Mouse (Mus musculus) CH12.LX (cell line): Measurements from ENCODE around the gene Sertm1. TPM values are rescaled to one million over a fixed set of nuclear protein-coding genes. Genes with fewer than 3 reads are reported as not detected.

Experiments used
- DNase-seq: peaks from one replicate; pipeline ENCODE4 v3.0.0-alpha.2; 2013; ENCODE audit errors: extremely low read depth
- H3K27ac ChIP-seq: 2 replicates; pipeline ENCODE4 v1.5.1; 2012; ENCODE audit warnings: low read depth, mild to moderate bottlenecking, control low read depth, moderate library complexity; ENCODE audit not compliant: insufficient read depth
- H3K27me3 ChIP-seq: replicated peaks from 2 replicates; pipeline ENCODE3; 2012; ENCODE audit warnings: inconsistent platforms
- H3K36me3 ChIP-seq, 2 experiments: replicated peaks in 1 of 2; 2 replicates each; pipeline versions ENCODE3 to v1.6.1; 2012; ENCODE audit warnings: inconsistent platforms in 1 of 2, low read length in 1 of 2, mild to moderate bottlenecking in 1 of 2, mixed read lengths in 1 of 2, moderate library complexity in 1 of 2; ENCODE audit not compliant: control insufficient read depth in 1 of 2, insufficient read depth in 1 of 2
- H3K4me1 ChIP-seq, 2 experiments: 2 replicates each; pipeline ENCODE4 v1.6.1; 2012; ENCODE audit warnings: inconsistent platforms in 1 of 2, moderate library complexity in 1 of 2; ENCODE audit not compliant: insufficient read depth in 2 of 2, control insufficient read depth in 1 of 2
- H3K4me2 ChIP-seq: 2 replicates; pipeline ENCODE4 v1.6.1; 2012; ENCODE audit warnings: low read depth, mild to moderate bottlenecking, control low read depth; ENCODE audit not compliant: poor library complexity, insufficient read depth, severe bottlenecking
- H3K4me3 ChIP-seq, 3 experiments: fragments of 150-350 bp in 1 of 3; sonication (generic) in 1 of 3; replicated peaks in 1 of 3; 2 replicates each; pipeline versions ENCODE3 to v1.5.1; 2011 to 2012; ENCODE audit warnings: low read depth in 2 of 3, low read length in 2 of 3, mild to moderate bottlenecking in 2 of 3, moderate library complexity in 2 of 3, control low read depth in 1 of 3, improper control_type of control experiment in 1 of 3, inconsistent platforms in 1 of 3, mixed read lengths in 1 of 3; ENCODE audit not compliant: poor library complexity in 1 of 3
- H3K79me2 ChIP-seq: replicated peaks from 2 replicates; pipeline ENCODE4 v1.6.1; 2012; ENCODE audit warnings: mild to moderate bottlenecking, moderate library complexity; ENCODE audit not compliant: control insufficient read depth, poor library complexity, insufficient read depth, severe bottlenecking; ENCODE audit errors: extremely low read depth
- H3K9ac ChIP-seq: 2 replicates; pipeline ENCODE4 v1.6.1; 2012; ENCODE audit warnings: low read depth, mild to moderate bottlenecking, control low read depth, moderate library complexity; ENCODE audit not compliant: insufficient read depth
- H3K9me3 ChIP-seq: replicated peaks from 2 replicates; pipeline ENCODE3; 2012; ENCODE audit warnings: low read length, inconsistent platforms, mixed read lengths
- CHD1 ChIP-seq: IDR thresholded peaks from 2 replicates; pipeline ENCODE4 v1.6.1; 2012; ENCODE audit warnings: low read depth, low read length, improper control_type of control experiment, inconsistent platforms
- ELF1 ChIP-seq: IDR thresholded peaks from 2 replicates; pipeline ENCODE4 v1.6.1; 2014; ENCODE audit warnings: low read depth, mild to moderate bottlenecking, inconsistent platforms, low read length, improper control_type of control experiment
- PAX5 ChIP-seq: IDR thresholded peaks from 2 replicates; pipeline ENCODE4 v1.6.1; 2012; ENCODE audit warnings: low read length, inconsistent platforms, mixed read lengths
- POLR2A ChIP-seq: IDR thresholded peaks from 2 replicates; pipeline ENCODE4 v1.6.1; 2011; ENCODE audit warnings: low read depth, mild to moderate bottlenecking, improper control_type of control experiment, low read length
- dilution Hi-C: fragments of 300-500 bp; cut with MboI; formaldehyde crosslinking; loops from 2 replicates; pipeline ENCODE4 v1.14.3; 2020; ENCODE audit warnings: low sequenced_read_pairs; ENCODE audit not compliant: extremely low pct_unique_long_range_greater_than_20kb, extremely low pct_ligation_motif_present
- in situ Hi-C: fragments of 300-500 bp; cut with MboI; formaldehyde crosslinking; loops from 3 replicates; pipeline ENCODE4 v1.14.3; 2019; ENCODE audit warnings: low sequenced_read_pairs, low pct_ligation_motif_present, low pct_unique_long_range_greater_than_20kb, mixed read lengths
- polyA plus RNA-seq: library from polyadenylated mRNA; unstranded; fragments of >175 nt; gene quantifications from 2 replicates; pipeline ENCODE4 v1.2.1, GENCODE M21; 2012; ENCODE audit warnings: low read depth; ENCODE audit not compliant: insufficient read length
- total RNA-seq, 2 experiments: library from RNA; depleted of rRNA; stranded (reverse); fragments of 300-350 nt in 1 of 2; fragments of >200 nt in 1 of 2; gene quantifications; 2 replicates each; pipeline ENCODE4 v1.2.3; 2012 to 2014

Gene Sertm1
- total and polyA plus RNA-seq, 3 experiments, result not detected

GRCm38 (mm10) chr3:54886501-54886900 is 29.2 kb downstream of the Sertm1 start:
- no peak overlapping the region for H3K27ac ChIP-seq
- H3K4me2 ChIP-seq, result no peak overlapping the region
- TF ChIP-seq POLR2A, result no peak
- no peak for TF ChIP-seq CHD1
- no peak for TF ChIP-seq ELF1
- no peak for TF ChIP-seq PAX5
- no peak for DNase-seq
- H3K36me3 ChIP-seq, result no peaks in the 10 kb centered on the region
- H3K4me3 ChIP-seq, result no peak overlapping the region
- H3K27me3 ChIP-seq, result peaks cover 4% of the 10 kb centered on the region
- H3K4me1 ChIP-seq, result no peaks in the 10 kb centered on the region
- H3K9me3 ChIP-seq, result peaks cover 2% of the 10 kb centered on the region
- dilution Hi-C loops (no loop called here), in situ Hi-C loops (no loop called here)
- no peaks in the 10 kb centered on the region for H3K79me2 ChIP-seq
- H3K9ac ChIP-seq, result no peak overlapping the region

Other genes starting within 250 kb of the Sertm1 start
- gene Supt20, start 223.1 kb downstream of the Sertm1 start, total RNA-seq (2012; rRNA removed), result 34.1 and 36.6 TPM in 2 replicates
- gene Supt20, start 223.1 kb downstream of the Sertm1 start, total RNA-seq (2014; rRNA removed), result 38.6 and 45.3 TPM in 2 replicates
- 66.3 and 69.5 TPM in 2 replicates for gene Supt20, start 223.1 kb downstream of the Sertm1 start, polyA plus RNA-seq
- gene Gm21958, start 201.5 kb downstream of the Sertm1 start, total RNA-seq (2012; rRNA removed), result not detected in 2 replicates
- gene Gm21958, start 201.5 kb downstream of the Sertm1 start, total RNA-seq (2014; rRNA removed), result not detected in 2 replicates
- 0.61 TPM in 1 of 2 replicates, not detected in the other for gene Gm21958, start 201.5 kb downstream of the Sertm1 start, polyA plus RNA-seq
- gene Exosc8, start 180.5 kb downstream of the Sertm1 start, total RNA-seq (2012; rRNA removed), result 124 and 153 TPM in 2 replicates
- 102 and 107 TPM in 2 replicates for gene Exosc8, start 180.5 kb downstream of the Sertm1 start, total RNA-seq (2014; rRNA removed)
- gene Exosc8, start 180.5 kb downstream of the Sertm1 start, polyA plus RNA-seq, result 230 and 238 TPM in 2 replicates
- 48.0 and 48.1 TPM in 2 replicates for gene Alg5, start 180.3 kb downstream of the Sertm1 start, total RNA-seq (2012; rRNA removed)
- 31.5 and 33.9 TPM in 2 replicates for gene Alg5, start 180.3 kb downstream of the Sertm1 start, total RNA-seq (2014; rRNA removed)
- 52.0 and 63.7 TPM in 2 replicates for gene Alg5, start 180.3 kb downstream of the Sertm1 start, polyA plus RNA-seq
- gene Smad9, start 160.3 kb downstream of the Sertm1 start, total RNA-seq (2012; rRNA removed), result 0.08 and 0.13 TPM in 2 replicates
- 0.20 and 0.22 TPM in 2 replicates for gene Smad9, start 160.3 kb downstream of the Sertm1 start, total RNA-seq (2014; rRNA removed)
- 0.23 TPM in 2 replicates for gene Smad9, start 160.3 kb downstream of the Sertm1 start, polyA plus RNA-seq
- 27.9 and 29.0 TPM in 2 replicates for gene Rfxap, start 108.1 kb downstream of the Sertm1 start, total RNA-seq (2012; rRNA removed)
- gene Rfxap, start 108.1 kb downstream of the Sertm1 start, total RNA-seq (2014; rRNA removed), result 32.6 and 38.8 TPM in 2 replicates
- gene Rfxap, start 108.1 kb downstream of the Sertm1 start, polyA plus RNA-seq, result 25.8 and 35.0 TPM in 2 replicates
- not detected in 2 replicates for gene Ccna1, start 139.6 kb upstream of the Sertm1 start, total RNA-seq (2012; rRNA removed)
- not detected in 2 replicates for gene Ccna1, start 139.6 kb upstream of the Sertm1 start, total RNA-seq (2014; rRNA removed)
- gene Ccna1, start 139.6 kb upstream of the Sertm1 start, polyA plus RNA-seq, result not detected in 2 replicates
- gene Spg20, start 196.2 kb upstream of the Sertm1 start, total RNA-seq (2012; rRNA removed), result 31.5 and 34.5 TPM in 2 replicates
- 37.6 and 38.2 TPM in 2 replicates for gene Spg20, start 196.2 kb upstream of the Sertm1 start, total RNA-seq (2014; rRNA removed)
- 43.0 and 51.3 TPM in 2 replicates for gene Spg20, start 196.2 kb upstream of the Sertm1 start, polyA plus RNA-seq
- 0.08 and 0.13 TPM in 2 replicates for gene Ccdc169, start 221.5 kb upstream of the Sertm1 start, total RNA-seq (2012; rRNA removed)
- gene Ccdc169, start 221.5 kb upstream of the Sertm1 start, total RNA-seq (2014; rRNA removed), result 0.15 TPM in 1 of 2 replicates, not detected in the other
- 0.10 and 0.14 TPM in 2 replicates for gene Ccdc169, start 221.5 kb upstream of the Sertm1 start, polyA plus RNA-seq